Mouse (Mus musculus) T-helper 2 cell (primary cell): ENCODE data around the gene Rhot2.
"Not testable (repeated sequence)": the region's sequence is repeated elsewhere in the genome, so short reads cannot be mapped to it uniquely, and the experiment has no call there.

ENCODE experiments used
- in situ Hi-C: fragments of 300-600 bp; cut with MboI, MseI; formaldehyde crosslinking; loops from one replicate; pipeline ENCODE4 v1.15.1; 2025; ENCODE audit warnings: high pct_unique_total_duplicates

Gene Rhot2

GRCm38 (mm10) chr17:25808028-25808427 lies 36.6 kb downstream of the Rhot2 start:
- in situ Hi-C loops: no loop called here

DNA sequence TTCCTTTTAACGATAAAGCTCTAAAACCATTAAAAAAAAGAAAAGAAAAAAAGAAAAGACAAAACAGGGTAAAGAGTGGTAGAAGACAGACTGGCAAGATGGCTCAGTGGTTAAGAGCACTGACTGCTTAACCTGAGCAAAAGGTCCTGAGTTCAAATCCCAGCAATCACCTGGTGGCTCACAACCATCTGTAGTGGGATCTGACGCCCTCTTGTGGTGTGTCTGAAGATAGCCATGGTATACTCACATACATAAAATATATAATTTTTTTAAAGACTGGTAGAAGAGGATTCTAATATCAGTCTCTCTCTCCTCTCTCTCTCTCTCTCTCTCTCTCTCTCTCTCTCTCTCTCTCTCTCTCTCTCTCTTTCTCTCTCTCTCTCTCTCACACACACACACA lies 37.2 kb downstream of the Rhot2 start:
- in situ Hi-C loops: not testable (repeated sequence)

- in situ Hi-C loops: no loop called here
Observed at GRCm38 (mm10) chr17:25806507-25806906, 38.1 kb downstream of the Rhot2 start.

GRCm38 (mm10) chr17:25802825-25803517 lies 41.7 kb downstream of the Rhot2 start:
- in situ Hi-C loops: no loop called here

- in situ Hi-C loops: no loop called here
Observed at GRCm38 (mm10) chr17:25801029-25801428, 43.6 kb downstream of the Rhot2 start.

DNA sequence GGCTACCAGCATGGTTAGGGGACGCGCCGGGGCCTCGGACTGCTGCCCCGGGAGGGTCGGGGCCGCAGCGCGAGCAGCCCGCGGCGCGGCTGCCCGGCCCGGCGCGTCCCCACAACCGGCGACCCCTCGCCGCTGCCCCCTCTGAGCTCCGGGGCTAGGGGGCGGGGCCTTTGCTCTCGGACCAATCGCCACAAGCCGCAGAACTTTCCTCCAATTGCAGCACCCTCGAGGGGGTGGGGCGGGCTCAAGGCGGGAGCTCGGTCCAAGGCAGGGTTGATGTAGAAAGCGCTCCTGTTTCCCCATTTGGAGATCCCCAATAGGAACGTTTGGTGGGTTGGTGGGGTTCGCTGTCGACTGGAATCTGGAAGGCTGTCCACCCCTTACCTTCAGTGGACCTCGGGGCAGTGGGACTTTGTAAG lies 47.7 kb downstream of the Rhot2 start, which contains the start of gene Metrn:
TSS of gene Metrn (minus strand) at position 186 of the 419 bp plus-strand sequence.
- in situ Hi-C loops: no loop called here

DNA sequence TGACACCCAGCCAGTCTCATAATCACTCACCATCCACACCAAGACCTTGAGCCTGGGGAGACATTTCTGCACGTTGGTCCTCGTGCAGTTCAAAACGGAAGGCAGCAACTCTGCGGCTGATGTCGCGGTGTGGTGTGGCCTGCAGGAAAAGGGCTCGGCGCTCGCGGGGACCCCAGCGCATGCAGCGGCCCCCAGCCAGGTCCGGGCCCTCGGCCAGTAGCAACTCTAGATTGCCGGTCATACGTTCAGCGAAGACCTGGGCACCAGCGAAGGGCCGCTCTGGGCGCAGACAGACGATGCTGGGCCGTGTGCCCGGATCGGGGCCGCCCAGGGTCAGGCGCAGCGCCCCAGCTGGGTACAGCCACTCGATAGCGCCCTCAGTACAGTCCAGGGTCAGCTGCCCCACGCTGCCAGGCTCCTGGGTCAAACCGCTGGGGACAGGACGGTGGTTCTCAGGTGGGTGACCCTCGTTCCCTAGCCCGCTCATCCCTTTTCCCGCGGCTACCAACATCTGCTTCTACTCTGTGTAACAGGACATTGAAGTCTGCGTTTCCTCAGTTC lies 48.4 kb downstream of the Rhot2 start:
- in situ Hi-C loops: no loop called here

DNA sequence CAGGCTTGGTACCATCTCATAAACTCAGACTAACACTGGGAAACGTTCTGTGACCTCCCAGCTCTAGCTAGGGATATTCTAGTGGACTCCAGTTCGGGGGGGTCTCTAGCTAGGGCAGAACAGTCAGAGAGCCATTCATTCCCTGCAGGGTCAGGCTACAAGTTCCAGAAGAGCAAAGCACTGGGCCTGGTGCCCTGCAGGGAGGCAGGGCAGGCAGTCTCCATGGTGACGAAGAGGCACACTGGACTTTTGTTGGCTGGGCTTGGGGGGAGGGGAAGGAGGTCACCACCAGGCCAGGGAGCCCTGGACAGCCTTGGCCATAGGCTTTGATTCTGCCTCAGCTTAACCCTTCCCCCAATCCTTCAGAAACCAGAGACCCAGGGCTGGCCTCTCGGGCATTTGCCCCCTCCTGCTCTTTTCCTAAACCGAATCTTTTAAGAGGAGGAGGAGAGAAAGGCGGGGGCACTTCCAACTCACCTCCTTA lies 49.0 kb downstream of the Rhot2 start, which contains the start of gene AC134908.4:
TSS of gene AC134908.4 (minus strand) at position 51 of the 484 bp plus-strand sequence.
- in situ Hi-C loops: no loop called here

- in situ Hi-C loops: no loop called here
Observed at GRCm38 (mm10) chr17:25794998-25795397, 49.7 kb downstream of the Rhot2 start.

GRCm38 (mm10) chr17:25794197-25794596 lies 50.5 kb downstream of the Rhot2 start:
- in situ Hi-C loops: no loop called here

DNA sequence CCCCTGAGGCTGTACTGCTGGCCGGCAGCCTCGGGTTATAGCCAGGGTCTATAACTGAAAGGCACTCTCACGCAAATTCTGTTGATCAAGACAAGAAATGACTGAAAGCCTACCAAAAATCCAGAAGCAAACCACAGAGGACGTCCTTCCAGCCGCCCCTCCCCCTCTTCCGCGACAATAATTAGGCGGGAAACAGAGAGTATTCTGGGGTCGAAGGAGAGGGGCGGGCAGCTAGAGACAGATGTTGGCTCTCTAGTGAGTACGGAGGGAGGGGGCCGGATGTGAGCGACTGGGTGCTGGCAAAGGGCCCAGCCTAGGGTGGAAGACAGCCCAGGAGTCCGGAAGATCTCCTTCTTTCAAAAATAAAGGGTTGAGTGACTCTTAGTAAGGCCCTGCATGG lies 52.0 kb downstream of the Rhot2 start, which contains the start of gene Fam173a:
TSS of gene Fam173a (minus strand) at position 287 of the 400 bp plus-strand sequence.
- in situ Hi-C loops: no loop called here

DNA sequence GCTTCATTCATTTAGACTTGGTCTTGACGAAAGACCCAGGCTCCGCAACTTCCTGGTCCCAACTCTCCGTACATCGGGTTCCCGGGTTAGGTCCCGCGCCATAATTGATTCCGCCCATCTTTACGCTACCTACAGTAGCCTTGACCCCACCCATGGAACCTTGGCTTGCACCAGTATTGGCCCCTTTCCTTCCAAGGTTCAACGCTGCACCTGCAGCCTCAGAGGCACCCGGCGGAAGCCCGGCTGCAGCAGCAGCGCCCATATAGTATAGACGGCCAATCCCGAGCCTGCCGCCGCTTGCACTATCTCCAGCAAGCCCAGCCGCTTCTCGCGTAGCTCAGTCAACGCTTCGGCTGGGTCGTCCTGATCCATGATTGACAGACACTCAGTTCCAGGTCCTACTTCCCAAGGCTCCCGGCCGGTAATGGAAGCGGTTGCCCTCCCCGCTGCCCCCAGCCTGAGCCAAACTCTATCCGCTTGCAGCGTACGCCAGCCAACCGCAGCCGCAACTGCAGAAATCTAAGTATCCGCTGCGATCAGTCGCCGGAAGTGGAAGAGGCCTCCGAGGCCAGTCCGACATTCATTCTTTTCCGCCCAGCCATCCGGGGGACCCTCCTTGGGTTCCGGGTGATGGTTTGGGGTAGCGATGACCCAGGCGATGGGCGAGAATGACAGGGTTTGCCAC lies 52.7 kb downstream of the Rhot2 start:
- in situ Hi-C loops: no loop called here

GRCm38 (mm10) chr17:25791320-25791842 lies 53.3 kb downstream of the Rhot2 start:
- in situ Hi-C loops: no loop called here
